Mouse (Mus musculus): Measurements from ENCODE around the gene Figla.

DNA sequence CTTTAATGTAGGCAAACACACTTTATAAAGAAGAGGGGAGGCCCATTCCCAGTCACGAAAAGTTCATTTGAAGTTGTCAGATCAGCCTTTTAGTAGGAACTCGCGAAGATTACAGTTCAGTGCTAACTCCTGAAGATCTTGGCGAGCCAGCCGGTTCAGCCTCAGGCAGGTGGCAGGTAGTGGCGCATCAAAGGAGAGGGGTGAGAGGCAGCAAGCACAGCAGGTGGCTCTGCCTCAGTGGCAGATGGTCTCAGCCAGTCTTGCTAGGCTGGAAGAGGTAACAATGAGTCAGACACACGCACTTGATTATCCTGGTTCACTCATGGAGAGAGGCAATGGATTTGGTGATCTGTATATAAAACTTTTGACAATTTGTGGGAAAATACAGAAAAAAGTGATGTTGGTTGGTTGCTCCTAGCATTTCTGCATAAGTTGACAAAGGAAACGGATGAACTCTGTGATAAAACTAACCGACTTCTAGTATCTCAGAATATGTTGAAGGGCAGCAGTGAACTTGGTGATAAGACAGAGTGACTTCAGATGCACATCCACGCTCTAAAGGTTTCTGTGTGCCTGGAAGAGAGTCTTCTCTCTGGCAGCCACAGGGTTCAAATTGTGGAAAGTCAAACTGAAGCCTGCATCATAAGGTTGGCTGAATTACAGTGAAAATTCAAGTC lies 40.9 kb upstream of the Figla start:
- TF ChIP-seq TAL1 (IDR thresholded peaks at IDR 0.05; ENCODE audit: low read length) (no peak), GATA1 (IDR thresholded peaks at IDR 0.05; ENCODE audit: low read length) (no peak)

Data from erythroblast, embryonic 14.5 days (primary cell).